In the genomic region with DNA sequence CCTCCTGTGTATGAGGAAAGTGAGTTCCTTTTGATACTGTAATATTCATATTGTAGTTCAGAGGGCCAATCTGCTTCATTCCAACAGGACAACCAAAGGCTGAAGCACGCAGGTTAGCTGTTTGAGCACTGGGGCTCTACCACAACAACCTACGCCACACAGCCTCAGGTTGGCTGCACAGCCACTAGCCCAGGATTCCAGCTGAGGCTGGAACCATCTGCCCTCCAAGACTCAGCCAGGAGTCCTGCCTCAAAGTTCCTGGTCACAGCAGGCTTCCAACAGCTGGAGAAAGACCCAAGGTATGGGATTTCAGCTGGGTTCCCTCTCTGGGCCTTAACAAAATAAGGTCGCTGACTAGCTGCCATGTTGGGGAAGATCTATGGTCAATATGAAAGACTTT, we compare ENCODE assay signal across 8 mouse cellular contexts. TPM values are rescaled to one million over a fixed set of nuclear protein-coding genes. Genes with fewer than 3 reads are reported as not detected.
DNase-seq lines count a peak whose midpoint lies in the region; ATAC-seq and TF ChIP-seq lines count a peak whose summit lies in the region.

No protein-coding gene starts in this region.

- no peak for TF ChIP-seq EP300 in CH12.LX (IDR thresholded peaks at IDR 0.05; ENCODE audit: low read length)

- H3K79me2 ChIP-seq in CH12.LX (replicated peaks; ENCODE audit: control insufficient read depth, extremely low read depth, insufficient read depth, poor library complexity, severe bottlenecking), result peaks cover 8% of the 10 kb centered on the region

- ATAC-seq in forebrain, embryonic 16.5 days, result peak; percentile 24; the same call in 1 of the 2 replicates
- no peak for ATAC-seq in liver, embryonic 15.5 days (ENCODE audit: insufficient read depth)

- H3K9ac ChIP-seq in CH12.LX (ENCODE audit: insufficient read depth, low read depth), result peak overlapping the region; percentile 44
- no peak overlapping the region for H3K9ac ChIP-seq in forebrain, embryonic 16.5 days (replicated peaks; ENCODE audit: low read depth, low read length)
- H3K9ac ChIP-seq in liver, embryonic 15.5 days, result no peak overlapping the region

- intact Hi-C loops in heart, postnatal 10 days (cut with DNase I), result loop anchor here (2.0 kb wide), 1 partner anchor 15 kb away; no protein-coding TSS in a partner anchor

- TF ChIP-seq CTCF in CH12.LX (conservative IDR thresholded peaks at IDR 0.05 in 1 of 2, IDR thresholded peaks at IDR 0.05 in 1 of 2; ENCODE audit: low read depth in 2 of 2, low read length in 2 of 2), result no peak

- no peak; the same call in 1 of the 2 replicates for TF ChIP-seq POLR2A in CH12.LX (IDR thresholded peaks at IDR 0.05; ENCODE audit: low read depth, low read length)

- H3K4me1 ChIP-seq in heart, embryonic 10.5 days, result peaks cover 95% of the 10 kb centered on the region
- H3K4me1 ChIP-seq in CH12.LX (ENCODE audit: control insufficient read depth in 1 of 2, insufficient read depth in 2 of 2), result peaks cover 41 to 98% of the 10 kb centered on the region in 2 experiments
- H3K4me1 ChIP-seq in forebrain, embryonic 16.5 days (replicated peaks; ENCODE audit: control insufficient read depth, insufficient read depth, low read length), result peaks cover 37% of the 10 kb centered on the region
- H3K4me1 ChIP-seq in liver, embryonic 15.5 days (replicated peaks), result peaks cover 76% of the 10 kb centered on the region

- H3K4me2 ChIP-seq in CH12.LX (ENCODE audit: insufficient read depth, low read depth, poor library complexity, severe bottlenecking), result peak overlapping the region; percentile 70
- H3K4me2 ChIP-seq in forebrain, embryonic 16.5 days (ENCODE audit: low read length), result no peak overlapping the region
- peak overlapping the region; percentile 34 for H3K4me2 ChIP-seq in liver, embryonic 15.5 days

- dilution Hi-C loops in CH12.LX (cut with MboI; ENCODE audit: extremely low pct_ligation_motif_present, extremely low pct_unique_long_range_greater_than_20kb, low sequenced_read_pairs), result no loop called here

- H3K27ac ChIP-seq in heart, embryonic 10.5 days, result peak overlapping the region; percentile 91
- H3K27ac ChIP-seq in CH12.LX (ENCODE audit: insufficient read depth, low read depth), result peak overlapping the region; percentile 83
- H3K27ac ChIP-seq in forebrain, embryonic 16.5 days (ENCODE audit: low read length), result peak overlapping the region; percentile 85
- peak overlapping the region; percentile 66 for H3K27ac ChIP-seq in liver, embryonic 15.5 days (replicated peaks)

- in situ Hi-C loops in CH12.LX (cut with MboI; ENCODE audit: low pct_ligation_motif_present, low pct_unique_long_range_greater_than_20kb, low sequenced_read_pairs), result no loop called here

- 67% methylated on average over 3 of the region's 3 CpGs for WGBS in heart, embryonic 10.5 days
- 67% methylated on average over 3 of the region's 3 CpGs for WGBS in forebrain, embryonic 16.5 days
- WGBS in liver, embryonic 15.5 days (ENCODE audit: insufficient replicate concordance), result 59% methylated on average over 3 of the region's 3 CpGs

- no peak for DNase-seq in heart, embryonic 10.5 days (ENCODE audit: low spot score)
- DNase-seq in heart, postnatal 10 days, result no peak
- DNase-seq in CH12.LX (ENCODE audit: extremely low read depth), result no peak
- no peak for DNase-seq in yolk sac, embryonic 10.5 days (ENCODE audit: low spot score)
- no peak for DNase-seq in adrenal gland, adult 8-10 months
- DNase-seq in adrenal gland, adult 18-20 months (ENCODE audit: low spot score in 2 of 2), result no peak

- H3K36me3 ChIP-seq in heart, embryonic 10.5 days, result peaks cover 48% of the 10 kb centered on the region
- H3K36me3 ChIP-seq in CH12.LX (replicated peaks in 1 of 2; ENCODE audit: control insufficient read depth in 1 of 2, insufficient read depth in 1 of 2, low read length in 1 of 2), result peaks cover 16 to 43% of the 10 kb centered on the region in 2 experiments
- no peaks in the 10 kb centered on the region for H3K36me3 ChIP-seq in forebrain, embryonic 16.5 days (ENCODE audit: control insufficient read depth, insufficient read depth)
- H3K36me3 ChIP-seq in liver, embryonic 15.5 days (replicated peaks), result 0 out of 2 replicates have a peak, but pooled peaks cover 3% of the 10 kb centered on the region

- H3K4me3 ChIP-seq in heart, embryonic 10.5 days, result peak overlapping the region; percentile 43
- peak overlapping the region in 2 of 3 experiments; percentile 15 to 31 for H3K4me3 ChIP-seq in CH12.LX (replicated peaks in 1 of 3; ENCODE audit: low read depth in 2 of 3, low read length in 2 of 3, poor library complexity in 1 of 3)
- H3K4me3 ChIP-seq in forebrain, embryonic 16.5 days (replicated peaks; ENCODE audit: low read length), result no peak overlapping the region
- H3K4me3 ChIP-seq in liver, embryonic 15.5 days (replicated peaks), result no peak overlapping the region

- no peaks in the 10 kb centered on the region for H3K27me3 ChIP-seq in heart, embryonic 10.5 days (ENCODE audit: insufficient read depth, poor library complexity, severe bottlenecking)
- no peaks in the 10 kb centered on the region for H3K27me3 ChIP-seq in CH12.LX (replicated peaks)
- no peaks in the 10 kb centered on the region for H3K27me3 ChIP-seq in forebrain, embryonic 16.5 days (replicated peaks; ENCODE audit: control insufficient read depth, insufficient read depth, low read length)
- no peaks in the 10 kb centered on the region for H3K27me3 ChIP-seq in liver, embryonic 15.5 days

- TF ChIP-seq RAD21 in CH12.LX (IDR thresholded peaks at IDR 0.05; ENCODE audit: low read depth, low read length), result no peak

- H3K9me3 ChIP-seq in heart, embryonic 10.5 days, result no peaks in the 10 kb centered on the region
- H3K9me3 ChIP-seq in CH12.LX (replicated peaks; ENCODE audit: low read length), result no peaks in the 10 kb centered on the region
- no peaks in the 10 kb centered on the region for H3K9me3 ChIP-seq in forebrain, embryonic 16.5 days (ENCODE audit: control insufficient read depth, low read length)
- no peaks in the 10 kb centered on the region for H3K9me3 ChIP-seq in liver, embryonic 15.5 days (replicated peaks)

TF ChIP-seq in CH12.LX, 34 proteins besides CTCF, POLR2A, EP300 and RAD21:
- TF ChIP-seq MAFK (IDR thresholded peaks at IDR 0.05; ENCODE audit: insufficient replicate concordance, low read length) (no peak), ZKSCAN1 (IDR thresholded peaks at IDR 0.05; ENCODE audit: borderline replicate concordance, low read depth, low read length) (no peak), MXI1 (IDR thresholded peaks at IDR 0.05; ENCODE audit: low read depth, low read length) (no peak), E2F4 (IDR thresholded peaks at IDR 0.05; ENCODE audit: insufficient replicate concordance, low read depth, low read length) (no peak)
TF ChIP-seq in CH12.LX: peak in this region for 0.

RNA-seq across cellular contexts. Expression of a gene that starts 9.7 kb away (rescaled TPM):
- polyA plus RNA-seq in heart, embryonic 10.5 days (2016; fragmentation: Nextera tagmentation; extraction: Ambion mirVana), result 255 and 342 TPM in 2 replicates
- 100 to 1,000 TPM; 319 to 333 TPM for total RNA-seq in heart, postnatal 10 days (2021)
- total RNA-seq in CH12.LX (2012; rRNA removed) (163 and 168 TPM in 2 replicates), CH12.LX (2014; rRNA removed) (115 and 125 TPM in 2 replicates)
- polyA plus RNA-seq in CH12.LX (2012; ENCODE audit: insufficient read length, low read depth), result 162 and 163 TPM in 2 replicates
- 40.9 and 53.0 TPM in 2 replicates for polyA plus RNA-seq in forebrain, embryonic 16.5 days (2015; fragmentation: Nextera tagmentation; extraction: Ambion mirVana)
- polyA plus RNA-seq in liver, embryonic 15.5 days (2015; fragmentation: Nextera tagmentation; extraction: Ambion mirVana), result 54.2 and 57.5 TPM in 2 replicates
- 100 to 1,000 TPM; 121 to 184 (median 133) TPM for total RNA-seq in adrenal gland, adult 8-10 months (2022)
- 100 to 1,000 TPM; 123 to 197 TPM for total RNA-seq in adrenal gland, adult 18-20 months (2021)

RNA-seq across cellular contexts. Expression of a gene that starts 54.3 kb away (rescaled TPM):
- polyA plus RNA-seq in heart, embryonic 10.5 days (2016; fragmentation: Nextera tagmentation; extraction: Ambion mirVana), result 10.4 and 17.5 TPM in 2 replicates
- total RNA-seq in heart, postnatal 10 days (2021), result 10 to 100 TPM in 1 of 2 experiments, 1 to 10 TPM in 1; 9.2 to 11.5 TPM
- 4.3 and 4.4 TPM in 2 replicates for total RNA-seq in CH12.LX (2012; rRNA removed)
- total RNA-seq in CH12.LX (2014; rRNA removed), result 0.27 TPM in 1 of 2 replicates, not detected in the other
- polyA plus RNA-seq in CH12.LX (2012; ENCODE audit: insufficient read length, low read depth), result 0.23 and 0.61 TPM in 2 replicates
- polyA plus RNA-seq in forebrain, embryonic 16.5 days (2015; fragmentation: Nextera tagmentation; extraction: Ambion mirVana), result 0.29 TPM in 1 of 2 replicates, not detected in the other
- 1.3 and 1.4 TPM in 2 replicates for polyA plus RNA-seq in liver, embryonic 15.5 days (2015; fragmentation: Nextera tagmentation; extraction: Ambion mirVana)
- 1 to 10 TPM; 3.9 to 7.5 (median 4.5) TPM for total RNA-seq in adrenal gland, adult 8-10 months (2022)
- 1 to 10 TPM; 7.4 to 9.8 TPM for total RNA-seq in adrenal gland, adult 18-20 months (2021)

Comparison
In these comparisons a context has a peak if more than half of its experiments do, and no peak if none do; other contexts are left out.
1. H3K4me3 ChIP-seq: peak in heart, embryonic 10.5 days (single experiment) and CH12.LX (2 of 3); none in forebrain, embryonic 16.5 days (single experiment) and liver, embryonic 15.5 days (single experiment).
2. Peak in every context shown above with its lines, with median percentiles within 50 percentile points of each other: H3K27ac ChIP-seq.